Mouse (Mus musculus) MEL (cell line): ENCODE results near the gene 1700016C15Rik.

ENCODE experiments used
- CTCF ChIP-seq, 3 experiments: IDR thresholded peaks in 2 of 3; conservative IDR thresholded peaks in 1 of 3; 2 replicates each; pipeline ENCODE4 v1.5.1; 2011 to 2012; ENCODE audit warnings: low read length in 3 of 3, low read depth in 2 of 3, mild to moderate bottlenecking in 2 of 3, improper control_type of control experiment in 1 of 3, inconsistent platforms in 1 of 3, mixed read lengths in 1 of 3, moderate library complexity in 1 of 3; ENCODE audit not compliant: control insufficient read depth in 1 of 3, insufficient read depth in 1 of 3, poor library complexity in 1 of 3, severe bottlenecking in 1 of 3
- JUND ChIP-seq: IDR thresholded peaks from 2 replicates; pipeline ENCODE4 v1.6.1; 2011; ENCODE audit warnings: low read depth, mild to moderate bottlenecking, improper control_type of control experiment, low read length
- MYB ChIP-seq: IDR thresholded peaks from 2 replicates; pipeline ENCODE4 v1.6.1; 2011; ENCODE audit warnings: mild to moderate bottlenecking, low read depth, low read length, improper control_type of control experiment
- POLR2A ChIP-seq, 2 experiments: IDR thresholded peaks; 2 replicates each; pipeline ENCODE4 v1.6.1; 2011 to 2012; ENCODE audit warnings: low read length in 2 of 2, mild to moderate bottlenecking in 2 of 2, control low read depth in 1 of 2, improper control_type of control experiment in 1 of 2, low read depth in 1 of 2, moderate library complexity in 1 of 2; ENCODE audit not compliant: control insufficient read depth in 1 of 2, insufficient read depth in 1 of 2, poor library complexity in 1 of 2
- TCF12 ChIP-seq: IDR thresholded peaks from 2 replicates; pipeline ENCODE4 v1.6.1; 2014; ENCODE audit warnings: low read depth, mild to moderate bottlenecking, inconsistent platforms, low read length, improper control_type of control experiment, moderate library complexity
- UBTF ChIP-seq: IDR thresholded peaks from 2 replicates; pipeline ENCODE4 v1.6.1; 2012; ENCODE audit warnings: low read depth, mild to moderate bottlenecking, inconsistent platforms, low read length, improper control_type of control experiment, moderate library complexity, borderline replicate concordance; ENCODE audit not compliant: insufficient read depth

DNA sequence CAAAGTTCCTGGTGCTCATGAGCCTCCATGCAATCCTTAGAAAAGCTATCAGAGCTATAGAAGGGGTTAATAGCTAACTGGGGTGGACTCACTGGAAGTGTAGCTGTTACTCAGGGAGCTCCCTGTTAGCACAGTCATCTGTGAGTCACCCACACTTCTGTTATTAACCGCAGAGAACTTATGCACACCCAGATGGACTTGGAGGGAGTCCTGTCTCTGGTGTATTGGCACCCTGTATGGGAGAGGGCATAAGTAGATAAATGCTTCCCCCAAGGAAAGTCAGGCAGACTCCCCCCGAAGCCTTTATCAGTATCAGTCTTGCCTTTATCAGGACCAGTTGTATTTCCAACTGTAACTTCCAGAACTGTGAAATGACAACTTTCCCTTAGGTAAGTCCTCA lies 18.2 kb upstream of the 1700016C15Rik start:
- TF ChIP-seq CTCF (IDR thresholded peaks at IDR 0.05 in 2 of 3, conservative IDR thresholded peaks at IDR 0.05 in 1 of 3; ENCODE audit: control insufficient read depth in 1 of 3, insufficient read depth in 1 of 3, low read depth in 2 of 3, low read length in 3 of 3, poor library complexity in 1 of 3, severe bottlenecking in 1 of 3) (no peak), TCF12 (peak; percentile 77), JUND (no peak), MYB (peak; percentile 91), POLR2A (IDR thresholded peaks at IDR 0.05; ENCODE audit: control insufficient read depth in 1 of 2, insufficient read depth in 1 of 2, low read depth in 1 of 2, low read length in 2 of 2, poor library complexity in 1 of 2) (no peak), UBTF (no peak)
